Mouse (Mus musculus): ENCODE data around the gene Psmd7. TPM values are rescaled to one million over a fixed set of nuclear protein-coding genes. Genes with fewer than 3 reads are reported as not detected.

The Psmd7 gene
- polyA plus RNA-seq, 1 experiment, result 55.8 TPM

Other genes starting within 250 kb of the Psmd7 start
- gene Nqo1, start 185.3 kb downstream of the Psmd7 start, polyA plus RNA-seq (2012; rRNA removed), result 26.6 and 27.6 TPM in 2 replicates
- 22.2 and 24.0 TPM in 2 replicates for gene Nob1, start 163.4 kb downstream of the Psmd7 start, polyA plus RNA-seq (2012; rRNA removed)
- 29.0 and 31.3 TPM in 2 replicates for gene Wwp2, start 152.1 kb downstream of the Psmd7 start, polyA plus RNA-seq (2012; rRNA removed)

Measured in gonadal fat pad, adult 2 months (tissue).